Mouse (Mus musculus): ENCODE data around the gene Tmem60. TPM values are rescaled to one million over a fixed set of nuclear protein-coding genes. Genes with fewer than 3 reads are reported as not detected.
A peak's percentile ranks its signal among the peaks of the same experiment; 100 is the strongest.

Tmem60 gene
- 30.1 TPM for polyA plus RNA-seq (2021)

GRCm38 (mm10) chr5:20881915-20882800 is at the start of gene Tmem60, which contains the start of gene Phtf2:
TSS of gene Tmem60 (plus strand) at chr5:20882191.
TSS of gene Phtf2 (minus strand) at chr5:20882124.
- in situ Hi-C loops (cut with MboI; ENCODE audit: low pct_unique_long_range_greater_than_20kb), result loop anchor here (10.0 kb wide), 1 partner anchor 177 kb away; no protein-coding TSS in a partner anchor
- ChIA-PET CTCF (interaction anchor here (1.0 kb wide), 1 partner anchor 10 kb away, joined by 4 read pairs; no protein-coding TSS in a partner anchor), POLR2A (interaction anchor here (1.5 kb wide), 1 partner anchor 69 kb away, joined by 6 read pairs; no protein-coding TSS in a partner anchor)
- ATAC-seq (peak; percentile 94), DNase-seq (ENCODE audit: low read depth, low spot score) (peak; percentile 91)
- no peaks in the 10 kb centered on the region for H3K27me3 ChIP-seq
- no peak for TF ChIP-seq CTCF (IDR thresholded peaks at IDR 0.05)

- no peak for TF ChIP-seq CTCF (IDR thresholded peaks at IDR 0.05)
- DNase-seq (ENCODE audit: low read depth, low spot score) (no peak), ATAC-seq (no peak)
- in situ Hi-C loops (cut with MboI; ENCODE audit: low pct_unique_long_range_greater_than_20kb), result no loop called here
- ChIA-PET CTCF (no interaction called here), POLR2A (no interaction called here)
- H3K27me3 ChIP-seq, result no peaks in the 10 kb centered on the region
Measured at GRCm38 (mm10) chr5:20834399-20834798, 47.6 kb upstream of the Tmem60 start.

- CTCF ChIA-PET, result interaction anchor here (1.4 to 1.5 kb wide), 2 partner anchors 16 to 26 kb away, joined by 4 read pairs; no protein-coding TSS in a partner anchor
Measured at GRCm38 (mm10) chr5:20837082-20837481, 44.9 kb upstream of the Tmem60 start.

GRCm38 (mm10) chr5:20843405-20843804 is 38.6 kb upstream of the Tmem60 start:
- ChIA-PET POLR2A (no interaction called here), CTCF (no interaction called here)
- ATAC-seq, result no peak
- no peaks in the 10 kb centered on the region for H3K27me3 ChIP-seq
- in situ Hi-C loops (cut with MboI; ENCODE audit: low pct_unique_long_range_greater_than_20kb), result no loop called here
- no peak for DNase-seq (ENCODE audit: low read depth, low spot score)
- no peak for TF ChIP-seq CTCF (IDR thresholded peaks at IDR 0.05)

More at GRCm38 (mm10) chr5:20837082-20837481, 44.9 kb upstream of the Tmem60 start:
- POLR2A ChIA-PET, result no interaction called here
- no peak for TF ChIP-seq CTCF (IDR thresholded peaks at IDR 0.05)
- in situ Hi-C loops (cut with MboI; ENCODE audit: low pct_unique_long_range_greater_than_20kb), result no loop called here
- H3K27me3 ChIP-seq, result no peaks in the 10 kb centered on the region
- ATAC-seq (no peak), DNase-seq (ENCODE audit: low read depth, low spot score) (no peak)

GRCm38 (mm10) chr5:20843816-20844215 is 38.2 kb upstream of the Tmem60 start:
- TF ChIP-seq CTCF (IDR thresholded peaks at IDR 0.05), result no peak
- in situ Hi-C loops (cut with MboI; ENCODE audit: low pct_unique_long_range_greater_than_20kb), result no loop called here
- H3K27me3 ChIP-seq, result no peaks in the 10 kb centered on the region
- POLR2A ChIA-PET, result no interaction called here
- CTCF ChIA-PET, result no interaction called here
- ATAC-seq, result no peak
- DNase-seq (ENCODE audit: low read depth, low spot score), result no peak

GRCm38 (mm10) chr5:20847010-20847409 is 35.0 kb upstream of the Tmem60 start:
- CTCF ChIA-PET, result interaction anchor here (1.2 kb wide), 1 partner anchor 14 kb away, joined by 3 read pairs; no protein-coding TSS in a partner anchor
- ATAC-seq (no peak), DNase-seq (ENCODE audit: low read depth, low spot score) (no peak)
- TF ChIP-seq CTCF (IDR thresholded peaks at IDR 0.05), result no peak
- POLR2A ChIA-PET, result no interaction called here
- no peaks in the 10 kb centered on the region for H3K27me3 ChIP-seq
- in situ Hi-C loops (cut with MboI; ENCODE audit: low pct_unique_long_range_greater_than_20kb), result no loop called here

GRCm38 (mm10) chr5:20855066-20855465 is 26.9 kb upstream of the Tmem60 start:
- in situ Hi-C loops (cut with MboI; ENCODE audit: low pct_unique_long_range_greater_than_20kb), result no loop called here
- DNase-seq (ENCODE audit: low read depth, low spot score) (no peak), ATAC-seq (no peak)
- TF ChIP-seq CTCF (IDR thresholded peaks at IDR 0.05), result no peak
- H3K27me3 ChIP-seq, result no peaks in the 10 kb centered on the region
- POLR2A ChIA-PET, result no interaction called here
- CTCF ChIA-PET, result interaction anchor here (1.0 to 1.9 kb wide), 5 partner anchors 10 to 40 kb away, joined by 3 to 8 read pairs (median 3); no protein-coding TSS in a partner anchor

GRCm38 (mm10) chr5:20858404-20858803 is 23.6 kb upstream of the Tmem60 start:
- in situ Hi-C loops (cut with MboI; ENCODE audit: low pct_unique_long_range_greater_than_20kb), result no loop called here
- ChIA-PET CTCF (interaction anchor here (1.6 kb wide), 1 partner anchor 10 kb away, joined by 4 read pairs; no protein-coding TSS in a partner anchor), POLR2A (no interaction called here)
- DNase-seq (ENCODE audit: low read depth, low spot score) (no peak), ATAC-seq (no peak)
- TF ChIP-seq CTCF (IDR thresholded peaks at IDR 0.05), result no peak
- no peaks in the 10 kb centered on the region for H3K27me3 ChIP-seq

GRCm38 (mm10) chr5:20860565-20860964 is 21.4 kb upstream of the Tmem60 start:
- no peaks in the 10 kb centered on the region for H3K27me3 ChIP-seq
- no peak for TF ChIP-seq CTCF (IDR thresholded peaks at IDR 0.05)
- in situ Hi-C loops (cut with MboI; ENCODE audit: low pct_unique_long_range_greater_than_20kb), result no loop called here
- ChIA-PET CTCF (no interaction called here), POLR2A (no interaction called here)
- DNase-seq (ENCODE audit: low read depth, low spot score) (no peak), ATAC-seq (no peak)

- POLR2A ChIA-PET, result no interaction called here
- in situ Hi-C loops (cut with MboI; ENCODE audit: low pct_unique_long_range_greater_than_20kb), result no loop called here
- ATAC-seq, result no peak
- no peak for TF ChIP-seq CTCF (IDR thresholded peaks at IDR 0.05)
- no peak for DNase-seq (ENCODE audit: low read depth, low spot score)
- no peaks in the 10 kb centered on the region for H3K27me3 ChIP-seq
- CTCF ChIA-PET, result interaction anchor here (1.5 kb wide), 1 partner anchor 12 kb away, joined by 3 read pairs; no protein-coding TSS in a partner anchor
Measured at GRCm38 (mm10) chr5:20861901-20862300, 20.1 kb upstream of the Tmem60 start.
